Mouse (Mus musculus): ENCODE results near the gene Tbc1d14.

Tbc1d14 gene

GRCm38 (mm10) chr5:36593176-36593575 lies at the start of gene Tbc1d14:
Tbc1d14 (minus strand) TSS chr5:36593276.
- no peak for DNase-seq

GRCm38 (mm10) chr5:36625612-36626011 lies 32.5 kb upstream of the Tbc1d14 start:
- no peak for DNase-seq

DNA sequence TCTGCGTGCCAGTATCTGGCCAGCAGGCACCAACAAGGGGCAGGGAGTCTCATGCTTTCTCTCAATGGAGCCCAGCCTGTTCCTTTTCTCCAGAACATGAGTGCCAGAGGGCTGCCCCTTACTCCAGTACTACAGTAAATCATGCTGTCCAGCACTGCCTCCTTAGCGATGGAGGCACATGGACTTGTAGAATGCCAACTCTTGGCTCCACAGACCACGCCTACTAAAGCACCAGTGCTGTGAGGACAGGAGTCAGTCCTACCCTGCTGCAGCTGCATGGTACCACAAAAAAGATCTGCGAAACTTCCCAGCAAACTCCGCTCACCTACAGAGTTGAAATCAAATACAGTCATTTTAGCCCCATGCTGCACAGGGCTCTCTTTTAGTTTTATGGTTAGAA lies 30.6 kb upstream of the Tbc1d14 start:
- no peak for DNase-seq

DNA sequence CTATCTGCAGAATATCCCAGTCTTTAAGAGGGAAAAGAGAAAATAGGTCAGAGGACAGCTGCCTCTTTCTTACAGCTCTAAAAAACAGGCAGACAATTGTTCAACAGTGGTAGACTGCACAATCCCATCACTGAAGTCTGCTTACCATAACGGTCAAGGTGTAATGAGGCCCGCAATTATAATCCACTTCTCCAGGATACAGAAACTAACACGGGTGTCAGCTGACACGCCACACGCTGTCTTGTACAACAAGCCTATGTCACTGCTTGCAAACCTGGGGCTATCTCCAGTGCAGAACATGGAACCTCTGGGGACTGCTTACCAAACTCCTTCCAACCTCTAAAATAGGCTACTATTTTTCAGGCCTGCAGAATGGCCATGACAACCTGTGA lies 28.0 kb upstream of the Tbc1d14 start:
- no peak for DNase-seq

DNA sequence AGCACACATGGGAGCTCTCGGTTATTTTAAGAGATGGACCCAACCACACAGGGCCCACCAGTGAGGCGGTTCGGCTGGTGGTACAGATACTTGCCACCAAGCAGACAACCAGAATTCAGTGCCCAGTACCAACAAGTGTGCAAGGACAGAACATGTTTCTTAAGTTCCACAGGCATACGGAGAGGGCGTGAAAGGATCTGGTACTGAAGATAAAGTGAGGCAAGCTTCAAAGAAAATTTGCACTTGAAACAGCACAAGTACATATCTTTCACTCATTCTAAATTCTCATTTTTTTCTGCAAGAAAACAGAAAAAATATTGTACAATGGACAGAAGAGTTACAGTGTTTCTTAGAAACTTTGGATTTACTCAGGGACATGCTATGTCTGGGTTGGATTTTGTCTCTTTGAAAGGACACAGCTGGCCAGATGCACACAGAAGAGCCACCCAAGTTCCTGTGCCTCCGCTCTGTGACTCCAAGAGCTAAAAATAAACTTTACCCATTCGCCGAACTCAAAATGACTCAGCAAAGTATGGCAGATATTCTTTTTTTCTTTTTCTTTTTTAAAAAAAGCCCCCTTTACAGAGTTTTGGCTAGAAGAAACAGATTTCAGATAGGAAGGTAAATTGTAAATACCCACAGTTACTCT lies 27.5 kb upstream of the Tbc1d14 start:
- no peak for DNase-seq

DNA sequence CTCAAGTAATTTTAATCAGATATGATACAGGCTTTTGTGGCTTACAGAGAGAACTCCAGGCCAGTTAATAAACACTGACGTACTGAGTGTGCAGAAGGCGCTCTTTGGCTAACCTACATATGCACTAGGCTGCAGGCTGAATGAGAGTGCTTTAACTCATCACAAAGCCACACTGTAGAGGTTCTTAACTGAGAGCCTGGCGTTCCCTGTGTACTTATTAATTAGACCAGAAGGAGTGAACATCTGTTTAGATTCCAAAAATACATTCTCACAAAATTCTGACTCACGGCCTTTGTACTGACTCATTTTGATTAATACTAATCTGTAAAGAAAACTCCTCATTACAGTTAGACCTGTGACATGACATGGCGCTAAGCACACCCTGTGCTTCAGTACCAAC lies 25.8 kb upstream of the Tbc1d14 start:
- no peak for DNase-seq

- DNase-seq = no peak
Measured at GRCm38 (mm10) chr5:36618356-36618755, 25.3 kb upstream of the Tbc1d14 start.

- no peak for DNase-seq
Measured at GRCm38 (mm10) chr5:36614124-36614523, 21.0 kb upstream of the Tbc1d14 start.

GRCm38 (mm10) chr5:36608939-36609499 lies 15.9 kb upstream of the Tbc1d14 start:
- DNase-seq = no peak

DNA sequence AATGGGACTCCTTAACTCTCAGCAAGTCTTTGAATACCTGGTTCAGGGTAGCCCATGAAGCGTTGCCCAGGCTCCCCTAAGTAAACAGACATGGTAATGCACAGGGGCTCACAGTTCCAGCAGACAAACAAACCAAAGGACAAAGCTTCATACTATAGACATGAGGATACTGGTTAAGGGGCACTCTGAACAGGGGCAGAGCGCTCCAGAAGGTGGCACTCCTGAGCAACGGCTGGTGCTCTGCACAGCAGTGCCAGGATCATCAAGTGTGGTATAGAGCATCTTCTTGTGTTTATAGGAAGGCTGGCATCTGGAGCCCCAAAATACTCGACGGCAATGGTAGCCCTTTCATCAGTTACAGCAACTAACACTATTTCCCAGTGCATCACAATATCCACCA lies 10.0 kb upstream of the Tbc1d14 start:
- DNase-seq = peak; percentile 52

GRCm38 (mm10) chr5:36602028-36602427 lies 9.0 kb upstream of the Tbc1d14 start:
- DNase-seq = no peak

- no peak for DNase-seq
Measured at GRCm38 (mm10) chr5:36601492-36601891, 8.4 kb upstream of the Tbc1d14 start.

DNA sequence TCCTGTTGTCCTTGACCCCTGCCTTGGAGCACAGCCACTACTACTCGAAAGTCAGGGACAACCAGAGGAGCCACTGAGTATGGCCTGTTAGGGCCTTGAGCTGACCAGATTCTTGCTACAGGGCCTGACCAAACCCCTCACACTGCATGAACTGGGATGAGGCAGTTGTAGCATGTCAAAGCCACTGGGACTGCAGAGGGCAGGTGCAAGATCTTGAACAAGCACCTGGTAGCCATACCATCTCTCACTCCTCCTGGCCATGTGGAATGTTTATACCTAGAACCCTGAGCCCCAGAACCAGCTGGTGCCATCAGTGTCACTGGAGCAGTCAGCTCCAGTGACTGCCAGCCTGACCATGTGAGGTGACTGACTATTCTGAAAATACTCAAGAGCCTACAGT lies 5.8 kb upstream of the Tbc1d14 start:
- no peak for DNase-seq

DNA sequence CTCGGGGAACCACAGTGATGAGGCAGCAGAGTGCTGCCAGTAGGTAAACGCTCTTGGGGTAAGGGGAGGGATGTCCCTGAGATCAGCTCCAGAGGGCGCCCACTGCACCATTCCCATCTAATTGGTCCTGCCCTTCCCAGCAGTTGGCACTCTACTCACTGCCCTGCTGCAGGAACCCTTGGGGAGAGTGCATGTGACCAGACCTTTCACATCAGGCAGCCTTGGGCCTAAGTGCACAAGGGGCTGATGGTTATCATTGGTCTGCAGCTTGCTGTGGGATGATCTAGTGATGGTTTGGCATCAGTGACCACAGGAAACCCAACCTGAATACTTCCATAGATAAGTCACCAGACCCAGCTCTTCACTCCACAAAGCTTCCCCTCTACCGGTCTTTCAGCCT lies 4.6 kb upstream of the Tbc1d14 start:
- DNase-seq = no peak

DNA sequence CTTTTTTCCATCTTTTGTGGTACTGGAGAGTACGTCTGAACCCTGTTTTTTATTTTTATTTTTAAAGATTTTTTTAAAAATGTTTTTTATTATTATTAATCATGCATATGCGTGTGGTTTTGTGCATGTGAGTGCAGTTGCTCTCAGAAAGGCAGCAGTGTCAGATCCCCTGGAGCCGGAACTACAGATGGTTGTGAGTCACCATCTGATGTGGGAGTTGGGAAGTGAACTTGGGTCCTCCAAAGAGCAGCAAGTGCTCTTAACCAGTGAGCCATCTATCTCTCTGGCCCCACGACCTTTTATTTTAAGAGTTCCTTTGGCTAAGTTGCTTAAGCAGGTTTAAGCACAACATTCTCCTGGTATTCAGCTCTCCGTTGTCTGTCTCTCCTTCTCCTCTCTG lies 3.1 kb upstream of the Tbc1d14 start:
- no peak for DNase-seq

GRCm38 (mm10) chr5:36595115-36595514 lies 2.0 kb upstream of the Tbc1d14 start:
- no peak for DNase-seq

GRCm38 (mm10) chr5:36594344-36594743 lies 1.3 kb upstream of the Tbc1d14 start:
- DNase-seq = no peak

DNA sequence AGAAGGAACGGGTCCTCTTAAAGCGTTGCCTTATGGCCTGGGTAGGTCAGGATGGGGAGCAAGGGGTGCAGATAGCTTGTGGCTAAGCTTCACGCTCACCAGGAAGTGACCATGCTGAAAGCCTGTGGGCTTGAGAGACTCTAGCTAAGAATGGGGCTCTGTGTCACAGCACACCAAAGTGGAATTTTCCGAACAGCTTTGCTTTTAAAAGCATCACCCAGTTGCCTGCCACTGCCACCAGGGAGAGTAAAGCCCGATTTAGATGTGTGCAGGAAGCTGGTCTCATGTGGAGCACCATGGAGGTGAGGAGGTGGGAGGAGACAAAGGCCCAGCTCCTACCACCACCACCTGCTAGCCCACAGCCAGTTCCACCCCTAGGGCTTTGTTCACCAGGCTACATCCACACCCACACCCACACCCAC lies 2.6 kb downstream of the Tbc1d14 start:
- DNase-seq = no peak

DNA sequence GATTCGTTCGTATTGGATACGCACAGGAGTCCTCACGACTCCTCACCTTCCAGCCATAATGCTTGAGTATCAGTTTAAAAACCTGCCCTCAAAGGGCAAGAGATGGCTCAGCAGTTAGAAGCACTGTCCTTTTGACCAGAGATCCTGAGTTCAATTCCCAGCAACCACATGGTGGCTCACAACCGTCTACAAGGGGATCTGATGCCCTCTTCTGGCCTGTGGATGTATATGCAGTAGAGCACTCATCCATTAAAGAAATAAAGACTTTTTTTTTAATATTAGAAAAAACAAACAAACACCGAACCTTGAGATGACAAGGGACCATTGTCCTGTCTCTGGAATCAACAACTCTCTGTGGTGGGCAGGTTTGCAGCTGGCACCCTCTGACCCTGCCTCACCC lies 8.8 kb downstream of the Tbc1d14 start:
- DNase-seq = no peak

DNA sequence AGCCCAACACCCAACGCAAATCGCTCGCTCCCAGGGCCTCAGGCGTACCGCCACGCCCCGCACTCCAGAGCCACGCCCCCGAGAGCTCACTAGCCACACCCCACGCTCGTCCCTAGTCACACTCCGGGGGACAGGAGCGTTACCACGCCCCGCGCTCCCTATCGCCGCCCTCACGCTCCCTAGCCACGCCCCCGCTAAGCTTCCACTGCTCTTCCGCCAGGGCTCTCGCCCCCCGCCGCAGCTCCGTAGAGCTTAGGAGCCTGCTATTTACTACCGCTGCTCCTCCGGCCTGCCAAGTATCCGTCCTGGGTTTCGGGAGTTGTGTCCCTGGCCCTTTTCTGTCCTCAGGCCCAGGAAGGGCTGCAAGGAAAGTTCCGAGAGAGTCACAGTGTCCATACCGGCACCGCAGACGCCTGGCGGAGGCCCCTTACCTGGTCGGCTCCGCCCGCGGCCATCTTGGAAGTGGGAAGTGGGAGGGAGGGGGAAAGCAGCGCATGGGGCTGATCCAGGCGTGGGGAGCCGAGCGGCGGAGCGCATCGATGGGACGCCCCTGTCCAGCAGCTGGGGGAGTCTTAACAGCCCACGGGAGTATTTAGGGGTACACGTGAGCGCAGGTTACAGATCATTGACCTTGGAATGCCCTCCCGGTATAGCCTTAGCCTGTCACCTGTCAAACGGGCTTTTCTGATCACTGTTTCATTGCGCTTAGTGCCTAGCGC lies 11.0 kb downstream of the Tbc1d14 start:
- DNase-seq = peak; percentile 100

DNA sequence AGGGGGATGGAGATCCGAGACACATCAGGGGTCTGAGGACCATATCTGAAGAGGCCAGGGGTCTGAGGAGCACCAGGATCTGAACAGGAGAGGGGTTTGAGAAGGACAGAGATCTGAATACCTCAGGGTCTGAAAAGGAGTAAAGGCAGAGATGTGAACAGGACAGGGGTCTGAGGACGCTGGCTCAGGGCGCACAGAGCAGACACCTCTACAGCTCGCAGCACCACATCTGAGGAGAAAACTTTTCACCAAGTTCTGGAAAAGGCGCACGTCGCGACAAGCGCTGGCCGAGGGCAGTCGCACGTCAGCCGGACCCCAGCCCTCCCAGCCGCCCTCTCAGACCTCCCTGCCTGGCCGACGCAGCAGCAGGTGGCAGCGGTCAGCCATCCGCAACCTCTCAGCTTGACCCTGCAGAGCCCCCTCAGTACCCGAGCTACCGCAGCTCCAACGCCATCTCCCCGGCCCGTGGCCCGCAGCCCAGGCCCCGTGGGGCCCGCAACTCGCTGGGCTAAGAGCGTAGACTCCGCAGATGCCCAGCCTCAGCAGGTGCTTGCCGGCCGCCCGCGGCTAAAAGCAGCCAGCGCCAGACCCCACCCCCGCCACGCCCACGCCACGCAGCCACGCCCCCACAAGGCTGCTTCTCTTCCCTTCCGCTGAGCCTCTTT lies 11.7 kb downstream of the Tbc1d14 start:
- DNase-seq = no peak

GRCm38 (mm10) chr5:36579967-36580366 lies 13.1 kb downstream of the Tbc1d14 start:
- DNase-seq = no peak

GRCm38 (mm10) chr5:36578982-36579381 lies 14.1 kb downstream of the Tbc1d14 start:
- no peak for DNase-seq

DNA sequence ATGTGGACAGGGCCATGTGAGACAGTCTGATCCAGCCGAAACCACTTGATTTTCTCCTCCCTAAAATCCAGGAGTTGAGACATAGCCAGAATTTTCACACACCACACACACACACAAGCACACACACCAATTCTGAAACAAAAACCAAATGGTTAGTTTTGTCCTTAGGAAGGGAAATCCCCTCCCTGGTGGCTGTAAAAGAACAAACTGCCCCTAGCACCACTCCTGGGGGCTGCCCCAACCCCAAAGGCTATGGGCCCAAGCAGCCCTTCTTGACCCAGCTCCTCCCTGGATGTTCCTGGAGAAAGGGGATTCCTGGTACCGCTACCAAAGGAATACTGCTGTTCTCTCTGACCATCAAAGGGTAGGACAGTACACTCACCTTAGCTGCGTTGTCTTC lies 16.6 kb downstream of the Tbc1d14 start:
- no peak for DNase-seq
